Mouse (Mus musculus) large intestine, adult 2 months (tissue): ENCODE data around the gene Ttll11. TPM values are rescaled to one million over a fixed set of nuclear protein-coding genes. Genes with fewer than 3 reads are reported as not detected.
A peak's percentile ranks its signal among the peaks of the same experiment; 100 is the strongest.

Source experiments
- DNase-seq: peaks from one replicate; pipeline ENCODE4 v3.0.0-alpha.2; 2012; ENCODE audit warnings: low read depth, low spot score
- WGBS: fragments of 180-500 bp; shearing (Covaris S2); methylation state at CpG from one replicate; pipeline ENCODE4 v1.1.7; 2018; 5-methylcytosine and 5-hydroxymethylcytosine counted together
- polyA plus RNA-seq: library from polyadenylated mRNA; depleted of rRNA; stranded (reverse); fragments of >200 nt; gene quantifications from 2 replicates; pipeline ENCODE4 v1.2.3, GENCODE M21; 2012

Ttll11 gene
- polyA plus RNA-seq, 1 experiment, result 0.24 TPM

GRCm38 (mm10) chr2:35972259-35973001, 7.3 kb downstream of the Ttll11 start:
- WGBS, result 42% methylated on average over 6 of the region's 6 CpGs
- DNase-seq, result no peak

- DNase-seq, result no peak
- 60% methylated on average over 10 of the region's 10 CpGs for WGBS
These were observed 13.7 kb downstream of the Ttll11 start for GRCm38 (mm10) chr2:35965883-35966513.

DNA sequence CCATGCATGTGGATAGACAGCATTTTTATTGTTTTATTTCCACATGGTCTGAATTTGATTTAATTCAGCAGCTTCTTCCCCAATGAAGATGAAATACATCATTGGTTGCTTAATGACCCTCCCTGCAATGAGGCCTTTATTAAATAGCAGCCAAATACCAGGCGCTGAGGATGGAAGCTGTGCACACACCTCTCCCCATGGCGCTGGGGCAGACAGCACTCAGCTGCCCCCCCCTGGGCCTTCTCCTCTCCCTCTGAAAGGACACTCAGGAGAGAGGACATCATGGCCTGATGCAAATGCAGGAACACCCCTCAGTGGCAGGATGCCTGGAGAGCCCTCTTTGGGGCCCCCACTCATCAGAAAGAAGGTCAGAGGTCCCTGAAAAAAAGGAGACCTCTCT, 16.4 kb downstream of the Ttll11 start:
- 73% methylated on average over 2 of the region's 2 CpGs for WGBS
- DNase-seq, result no peak

DNA sequence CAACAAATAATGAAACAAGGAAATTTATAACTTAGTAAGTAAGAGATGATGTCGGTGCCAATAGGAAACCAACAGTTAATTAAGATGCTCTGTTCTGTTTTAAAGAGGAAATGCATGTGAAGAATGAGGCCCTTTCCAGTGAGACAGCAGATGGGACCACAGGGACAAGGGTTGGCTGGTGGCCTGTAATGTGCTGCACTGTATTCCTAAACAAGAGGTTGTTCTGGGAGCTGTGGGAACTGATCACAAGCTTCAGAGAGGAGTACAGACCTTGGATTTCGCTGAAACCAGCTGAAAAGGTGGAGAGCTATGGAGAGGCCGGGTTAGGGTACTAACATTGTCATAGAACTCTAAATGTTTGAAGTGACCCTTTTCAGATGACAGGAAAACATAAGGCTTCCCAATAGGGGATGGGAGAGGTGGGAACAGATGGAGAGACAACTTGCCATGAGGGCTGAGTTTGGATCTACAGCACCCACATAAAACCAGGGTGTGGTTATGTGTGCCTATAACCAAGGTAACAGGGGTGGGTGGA, 18.1 kb downstream of the Ttll11 start:
- WGBS, result 83% methylated on average over 3 of the region's 3 CpGs

DNA sequence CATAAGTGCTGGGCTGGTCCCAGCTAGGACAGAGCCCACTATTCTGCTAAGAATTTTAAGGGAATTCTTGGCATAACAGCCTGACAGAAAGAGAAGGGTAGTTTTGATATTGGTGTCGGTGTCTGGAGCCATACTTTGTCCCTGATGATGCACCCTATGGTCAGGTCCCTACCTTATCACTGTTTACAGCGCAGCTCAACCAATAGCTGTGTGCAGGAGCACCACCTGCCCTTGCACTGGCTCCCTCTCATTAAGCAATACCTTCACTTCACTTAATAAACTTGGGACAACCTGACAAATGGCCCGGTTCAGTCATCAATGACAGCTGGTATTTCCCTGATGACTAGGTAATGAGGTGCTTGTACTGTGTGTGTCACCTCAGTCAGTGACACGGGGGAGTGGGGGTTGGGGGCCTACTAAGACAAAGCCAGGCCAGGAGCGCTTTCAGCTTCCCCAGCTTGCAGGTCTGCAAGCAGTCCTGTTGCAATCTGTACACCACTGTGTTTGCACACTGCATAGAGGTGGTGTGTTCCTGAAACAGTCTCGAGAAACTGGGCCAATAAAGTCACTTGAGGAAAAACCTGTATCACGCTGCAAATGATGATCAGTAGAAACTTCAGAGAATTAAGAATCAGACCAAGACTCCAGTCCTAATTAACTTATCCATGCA, 22.1 kb downstream of the Ttll11 start:
- 63% methylated on average over 7 of the region's 7 CpGs for WGBS
- DNase-seq, result no peak

More for the DNA sequence above, 18.1 kb downstream of the Ttll11 start:
- DNase-seq, result no peak

DNA sequence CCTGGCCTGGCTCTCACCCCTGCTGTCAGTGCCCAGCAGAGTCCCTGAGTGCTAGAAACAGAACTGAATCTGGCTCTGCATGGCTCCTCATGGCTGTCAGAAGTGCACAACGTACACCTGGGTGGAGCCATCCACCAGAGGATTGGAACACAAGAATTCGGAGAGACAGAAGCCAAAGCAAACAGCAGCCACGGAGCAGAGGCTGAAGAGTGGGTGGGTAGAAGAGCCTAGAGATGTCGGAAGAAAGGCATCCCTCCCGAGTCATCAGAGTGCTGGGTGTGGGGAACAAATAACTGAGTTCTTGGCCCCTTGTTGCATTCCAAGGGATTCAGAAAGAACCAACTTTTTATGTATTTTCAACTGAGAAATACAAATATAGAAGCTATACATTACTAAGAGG, 24.5 kb downstream of the Ttll11 start:
- 22% methylated on average over 5 of the region's 5 CpGs for WGBS
- DNase-seq, result no peak

- DNase-seq, result no peak
- WGBS, result 64% methylated on average over 16 of the region's 16 CpGs
These were observed 27.3 kb downstream of the Ttll11 start for GRCm38 (mm10) chr2:35952187-35952958.

GRCm38 (mm10) chr2:35944896-35945295, 34.8 kb downstream of the Ttll11 start:
- no peak for DNase-seq
- WGBS, result 90% methylated on average over 4 of the region's 4 CpGs

DNA sequence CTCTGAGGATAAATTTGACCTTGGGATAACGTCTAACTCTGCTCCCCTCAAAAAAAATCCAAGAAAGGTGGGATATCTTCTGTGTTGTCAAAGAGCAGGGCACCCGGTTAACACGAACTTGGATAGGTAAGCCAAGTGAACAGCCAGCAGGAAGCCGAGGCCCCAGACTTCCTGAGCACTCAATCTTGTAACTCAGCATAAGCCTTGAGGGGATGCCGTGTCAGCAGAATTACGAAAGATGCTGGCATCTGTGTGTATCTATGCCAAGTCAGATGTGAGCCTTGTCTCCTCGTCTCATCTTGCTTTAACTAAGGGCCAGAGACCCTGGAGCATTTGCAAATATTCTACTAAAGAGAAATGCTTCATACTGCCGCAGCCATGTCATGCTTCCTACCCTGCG, 36.8 kb downstream of the Ttll11 start:
- 72% methylated on average over 9 of the region's 9 CpGs for WGBS

DNA sequence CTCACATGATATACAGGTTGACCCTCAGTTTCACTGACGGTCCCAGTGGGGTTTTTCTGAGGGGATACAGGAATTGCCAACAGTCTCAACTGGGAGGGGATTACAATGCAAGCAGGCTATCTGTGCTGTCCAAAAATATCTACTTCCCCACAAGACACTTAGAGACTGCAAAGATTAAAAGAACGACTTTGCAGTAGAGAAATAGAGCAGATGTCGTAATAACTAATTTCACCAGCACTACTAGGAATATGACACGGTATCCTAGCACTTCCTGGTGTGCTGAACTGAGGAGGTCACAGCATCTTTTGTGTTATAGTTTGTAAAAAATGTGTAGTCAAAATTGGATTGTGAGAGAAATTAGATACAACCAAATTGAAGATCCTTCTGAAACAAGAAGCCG, 44.7 kb downstream of the Ttll11 start:
- no peak for DNase-seq

More for the DNA sequence above, 36.8 kb downstream of the Ttll11 start:
- DNase-seq, result no peak

GRCm38 (mm10) chr2:35933116-35933515, 46.6 kb downstream of the Ttll11 start:
- WGBS, result 86% methylated on average over 13 of the region's 13 CpGs
- no peak for DNase-seq

More for the DNA sequence above, 44.7 kb downstream of the Ttll11 start:
- 59% methylated on average over 5 of the region's 5 CpGs for WGBS

DNA sequence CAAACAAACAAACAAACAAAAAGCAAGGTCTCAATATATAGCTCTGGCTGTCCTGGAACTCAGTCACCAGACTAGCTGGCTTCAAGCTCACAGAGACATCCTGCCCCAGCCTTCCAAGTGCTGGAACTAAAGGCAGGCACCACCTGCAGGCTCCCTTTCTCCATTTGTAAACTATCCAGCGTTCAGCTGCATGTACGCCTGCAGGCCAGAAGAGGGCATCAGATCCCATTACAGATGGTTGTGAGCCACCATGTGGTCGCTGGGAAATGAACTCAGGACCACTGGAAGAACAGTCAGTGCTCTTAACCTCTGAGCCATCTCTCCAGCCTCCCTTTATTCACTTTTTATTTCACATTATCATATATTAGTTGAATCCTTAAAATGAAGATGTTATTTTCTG, 48.1 kb downstream of the Ttll11 start:
- 82% methylated on average over 3 of the region's 3 CpGs for WGBS
- no peak for DNase-seq

DNA sequence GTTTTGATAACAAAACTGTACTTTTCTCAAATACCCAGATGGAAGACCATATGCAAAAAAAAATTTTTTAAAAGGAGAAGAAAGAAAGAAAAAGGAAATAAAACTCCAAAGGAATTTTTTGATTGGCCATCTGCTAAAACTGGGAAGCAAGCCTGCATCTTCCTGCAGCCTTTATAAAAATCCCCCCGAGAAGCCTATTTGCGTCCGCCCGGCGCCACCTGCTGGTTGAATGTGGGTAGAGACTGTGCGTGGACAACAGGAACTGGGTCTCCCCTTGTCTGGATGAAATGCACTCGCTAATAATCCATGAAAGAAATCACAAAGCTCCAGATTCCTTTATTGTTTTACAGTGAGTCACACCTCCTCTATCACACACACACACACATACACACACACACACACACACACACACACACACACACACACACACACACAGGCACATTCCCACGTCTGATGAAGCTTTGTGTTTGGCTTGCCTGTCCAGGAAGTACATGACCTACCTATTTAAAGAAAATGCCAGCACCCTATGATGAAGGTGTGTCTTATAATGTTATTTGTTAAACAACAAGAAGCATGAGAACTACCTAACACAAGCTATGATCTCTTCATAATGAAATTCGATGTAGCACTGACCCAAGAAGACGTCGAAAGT, 49.1 kb downstream of the Ttll11 start:
- 19% methylated on average over 11 of the region's 11 CpGs for WGBS
- DNase-seq, result peak; percentile 28

GRCm38 (mm10) chr2:35928133-35928532, 51.6 kb downstream of the Ttll11 start:
- DNase-seq, result no peak
- 71% methylated on average over 6 of the region's 6 CpGs for WGBS

DNA sequence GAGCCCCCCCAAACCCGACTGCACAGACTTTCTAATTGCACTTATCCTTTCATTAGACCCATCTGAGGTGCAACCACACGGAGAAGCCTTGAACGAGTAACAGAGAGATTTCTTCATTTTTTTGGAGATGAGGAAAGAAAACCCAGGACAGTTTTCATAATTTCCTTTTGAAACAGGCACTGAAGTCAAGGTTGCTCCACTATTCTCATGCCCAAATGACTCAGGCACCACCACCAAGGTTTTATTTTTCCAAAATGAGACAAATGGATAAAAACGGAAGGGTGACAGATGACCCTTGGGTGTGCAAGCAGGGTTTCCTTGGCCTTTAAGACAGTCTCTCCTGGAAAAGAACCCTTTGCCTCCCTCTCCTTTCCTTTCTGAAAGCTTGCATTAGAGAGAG, 54.8 kb downstream of the Ttll11 start:
- no peak for DNase-seq
- WGBS, result 77% methylated on average over 4 of the region's 4 CpGs

- 62% methylated on average over 3 of the region's 3 CpGs for WGBS
- DNase-seq, result no peak
These were observed 56.8 kb downstream of the Ttll11 start for GRCm38 (mm10) chr2:35922956-35923355.

- WGBS, result 70% methylated on average over 4 of the region's 4 CpGs
- no peak for DNase-seq
These were observed 67.6 kb downstream of the Ttll11 start for GRCm38 (mm10) chr2:35912090-35912489.

GRCm38 (mm10) chr2:35911675-35912074, 68.0 kb downstream of the Ttll11 start:
- 84% methylated on average over 1 of the region's 1 CpGs for WGBS
- DNase-seq, result no peak

- DNase-seq, result no peak
- 83% methylated on average over 9 of the region's 9 CpGs for WGBS
These were observed 69.0 kb downstream of the Ttll11 start for GRCm38 (mm10) chr2:35910740-35911139.
